Mouse (Mus musculus) megakaryocyte, embryonic 14.5 days (primary cell): ENCODE results near the gene Asic2. TPM values are rescaled to one million over a fixed set of nuclear protein-coding genes. Genes with fewer than 3 reads are reported as not detected.

Source experiments
- H3K27me3 ChIP-seq: replicated peaks from 2 replicates; pipeline ENCODE3; 2012; ENCODE audit warnings: inconsistent platforms
- H3K36me3 ChIP-seq: replicated peaks from 2 replicates; pipeline ENCODE3; 2012; ENCODE audit warnings: low read length, inconsistent platforms, mixed read lengths
- H3K4me1 ChIP-seq: 2 replicates; pipeline ENCODE4 v1.6.1; 2012; ENCODE audit warnings: inconsistent platforms
- H3K4me3 ChIP-seq: replicated peaks from 2 replicates; pipeline ENCODE3; 2012; ENCODE audit warnings: moderate library complexity, mild to moderate bottlenecking, inconsistent platforms
- H3K9me3 ChIP-seq: 2 replicates; pipeline ENCODE4 v1.6.1; 2012; ENCODE audit warnings: inconsistent platforms
- FLI1 ChIP-seq: IDR thresholded peaks from 2 replicates; pipeline ENCODE4 v1.6.1; 2012; ENCODE audit warnings: low read length, inconsistent platforms, mixed read lengths
- GATA1 ChIP-seq: IDR thresholded peaks from 3 replicates; pipeline ENCODE4 v1.6.1; 2012; ENCODE audit warnings: mixed read lengths, low read length, inconsistent platforms, borderline replicate concordance
- polyA plus RNA-seq: library from polyadenylated mRNA; stranded (reverse); fragments of >175 nt; gene quantifications from 2 replicates; pipeline ENCODE4 v1.2.3, GENCODE M21; 2012; ENCODE audit warnings: low replicate concordance; ENCODE audit not compliant: insufficient read depth

The Asic2 gene
- polyA plus RNA-seq, 1 experiment = 0.04 TPM

DNA sequence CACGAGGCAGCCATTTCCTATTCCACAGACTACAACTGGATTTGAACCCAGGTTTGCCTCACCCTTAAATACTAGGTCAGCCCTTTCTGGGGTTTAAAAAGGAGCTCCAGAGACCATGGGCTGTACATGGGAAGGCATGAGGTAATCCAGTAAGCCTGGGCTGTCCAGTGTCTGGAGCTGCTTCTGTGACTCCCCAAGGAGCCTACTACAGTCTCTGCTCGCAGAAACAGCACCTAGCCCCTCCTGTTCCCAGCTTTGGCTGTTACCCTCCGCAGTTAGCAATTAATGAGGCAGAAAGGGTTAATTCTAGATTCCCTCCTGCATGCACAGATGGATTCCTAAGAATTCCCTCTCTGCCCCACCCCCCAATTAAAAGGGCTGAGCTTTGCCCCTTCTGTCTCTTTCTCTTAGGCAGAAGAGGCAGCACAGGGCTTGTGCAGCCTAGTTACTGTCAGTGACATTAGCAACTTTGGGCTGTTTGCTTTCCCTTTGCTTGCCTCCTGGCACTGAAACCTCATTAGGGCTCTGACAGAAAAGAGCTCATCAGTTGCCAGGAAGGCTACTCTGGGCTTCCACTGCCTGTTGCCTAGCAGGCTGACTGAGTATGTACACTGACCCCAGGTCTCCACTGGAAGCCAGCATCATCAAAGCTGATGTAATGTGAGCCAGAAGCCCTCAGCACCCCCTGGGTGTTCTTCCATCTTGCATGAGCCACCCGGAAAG lies 107.8 kb downstream of the Asic2 start, which contains the start of gene 5530401A14Rik:
Gene 5530401A14Rik (plus strand): TSS at position 424 of the 723 bp plus-strand sequence.
- Histone ChIP-seq H3K27me3 (peaks cover 2% of the 10 kb centered on the region), H3K9me3 (no peaks in the 10 kb centered on the region)

DNA sequence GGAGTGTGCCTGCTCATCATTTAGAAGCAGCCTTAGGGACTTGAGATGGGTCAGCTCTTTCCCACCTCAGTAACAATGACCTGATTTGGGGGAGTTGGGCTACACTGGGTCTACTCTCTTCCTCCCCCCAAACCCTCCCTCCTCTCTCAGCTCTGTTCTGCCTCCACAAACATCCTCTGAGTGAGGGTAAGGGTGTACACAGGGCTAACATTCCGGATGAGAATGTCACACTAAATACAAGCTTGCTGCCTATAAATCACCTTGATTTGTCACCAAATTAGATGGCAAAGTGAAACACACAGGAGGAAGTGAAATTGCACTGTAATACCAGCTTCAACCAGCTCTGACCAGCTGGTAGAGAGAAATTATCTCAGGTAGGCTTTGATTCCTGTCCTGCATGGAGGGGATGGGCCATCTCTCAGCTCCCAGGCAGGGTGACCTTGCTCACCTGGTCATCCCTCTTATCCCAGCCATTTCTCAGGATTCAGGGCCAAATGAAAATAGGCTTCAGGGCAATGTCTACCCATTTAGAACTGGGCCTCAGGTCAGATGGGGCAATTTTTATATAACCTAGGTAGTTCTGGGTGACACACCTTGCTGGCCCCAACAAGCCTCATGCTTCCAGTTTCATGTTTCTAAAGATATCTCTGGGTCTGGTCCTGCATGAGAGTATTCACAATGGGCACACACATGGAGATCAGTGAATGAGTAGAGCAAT lies 120.3 kb downstream of the Asic2 start:
- Histone ChIP-seq H3K9me3 (0 out of 2 replicates have a peak, but pooled peaks cover 2% of the 10 kb centered on the region), H3K36me3 (no peaks in the 10 kb centered on the region), H3K4me1 (no peaks in the 10 kb centered on the region), H3K27me3 (no peaks in the 10 kb centered on the region), H3K4me3 (no peak overlapping the region)
- TF ChIP-seq FLI1 (no peak), GATA1 (no peak)

More for the DNA sequence above, 107.8 kb downstream of the Asic2 start, which contains the start of gene 5530401A14Rik:
- H3K4me1 ChIP-seq = 0 out of 2 replicates have a peak, but pooled peaks cover 3% of the 10 kb centered on the region
- H3K36me3 ChIP-seq = no peaks in the 10 kb centered on the region
- TF ChIP-seq GATA1 (no peak), FLI1 (no peak)
- H3K4me3 ChIP-seq = no peak within 1 kb of the TSS

DNA sequence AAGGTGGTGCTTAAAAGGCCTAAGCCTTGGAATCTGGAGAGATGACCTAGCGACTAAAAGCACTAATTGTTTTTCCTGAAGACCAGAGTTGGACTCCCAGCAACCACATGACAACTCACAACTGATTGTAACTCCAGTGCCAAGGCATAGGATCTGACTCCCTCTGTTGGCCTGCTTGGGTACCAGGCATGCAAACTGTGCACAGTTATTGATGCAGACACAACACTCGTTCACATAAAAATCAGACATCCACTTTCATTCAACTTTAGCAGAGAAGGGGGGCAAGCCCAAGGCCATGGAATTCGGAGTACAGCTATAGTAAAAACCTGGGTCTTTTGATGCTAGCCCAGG lies 122.6 kb downstream of the Asic2 start:
- no peaks in the 10 kb centered on the region for H3K27me3 ChIP-seq
- 0 out of 2 replicates have a peak, but pooled peaks cover 2% of the 10 kb centered on the region for H3K9me3 ChIP-seq
- no peaks in the 10 kb centered on the region for H3K36me3 ChIP-seq
- H3K4me1 ChIP-seq = no peaks in the 10 kb centered on the region
- H3K4me3 ChIP-seq = no peak overlapping the region
- no peak for TF ChIP-seq FLI1
- no peak for TF ChIP-seq GATA1

DNA sequence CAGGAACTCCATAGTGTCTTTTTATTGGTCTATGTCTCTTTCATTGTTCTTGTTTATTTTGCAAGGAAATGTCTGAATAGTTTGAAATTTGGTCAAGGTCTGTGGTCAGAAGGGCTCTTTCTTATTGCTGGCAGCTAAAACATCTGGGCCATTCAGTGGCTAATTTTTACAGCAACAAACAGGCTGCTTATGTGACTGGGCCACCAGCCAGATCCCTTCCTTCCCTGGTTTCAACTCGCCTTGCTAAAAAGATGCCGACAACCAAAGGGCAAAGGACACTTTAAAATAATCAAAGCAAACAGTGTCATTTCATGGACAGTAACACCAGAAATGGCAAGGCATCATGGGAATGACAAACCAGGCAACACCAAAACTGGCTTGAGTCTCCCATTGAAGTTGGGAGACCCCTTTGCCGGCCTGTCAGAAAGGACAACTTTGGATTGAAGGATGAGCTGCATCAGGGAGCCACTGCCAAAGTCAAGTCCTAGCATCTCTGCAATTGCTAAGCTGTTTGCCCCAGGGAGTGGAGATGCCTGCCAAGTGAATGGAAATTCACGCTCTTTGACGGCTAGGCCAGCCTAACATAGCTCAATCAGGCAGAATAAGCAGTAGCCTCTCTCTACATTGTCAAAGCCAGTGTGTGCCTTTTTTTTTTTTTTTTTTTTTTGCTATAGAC lies 123.1 kb downstream of the Asic2 start:
- TF ChIP-seq FLI1 (no peak), GATA1 (no peak)
- no peaks in the 10 kb centered on the region for H3K27me3 ChIP-seq

DNA sequence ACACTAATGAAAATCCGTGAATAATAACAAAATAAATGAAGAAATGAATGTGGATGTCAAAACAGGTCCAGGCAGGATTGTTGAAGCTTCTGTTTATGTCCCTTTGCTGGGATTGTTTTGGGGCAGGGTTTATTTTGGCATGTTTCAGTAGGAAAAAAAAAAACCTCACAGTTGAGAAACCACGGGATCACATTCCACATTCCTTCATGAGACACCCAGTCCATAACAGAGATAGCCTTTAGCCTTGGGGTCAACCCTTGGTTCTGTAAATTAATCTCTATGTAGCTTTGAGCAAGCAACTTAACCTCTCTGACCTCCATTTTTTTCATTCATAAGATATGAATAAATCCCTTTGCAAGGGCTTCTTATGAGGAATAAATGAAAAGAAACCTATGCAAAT lies 127.3 kb downstream of the Asic2 start:
- Histone ChIP-seq H3K36me3 (no peaks in the 10 kb centered on the region), H3K4me1 (no peaks in the 10 kb centered on the region), H3K9me3 (no peaks in the 10 kb centered on the region), H3K4me3 (no peak overlapping the region), H3K27me3 (no peaks in the 10 kb centered on the region)
- TF ChIP-seq GATA1 = no peak

More for the DNA sequence above, 123.1 kb downstream of the Asic2 start:
- Histone ChIP-seq H3K9me3 (0 out of 2 replicates have a peak, but pooled peaks cover 2% of the 10 kb centered on the region), H3K4me1 (no peaks in the 10 kb centered on the region), H3K36me3 (no peaks in the 10 kb centered on the region), H3K4me3 (no peak overlapping the region)

DNA sequence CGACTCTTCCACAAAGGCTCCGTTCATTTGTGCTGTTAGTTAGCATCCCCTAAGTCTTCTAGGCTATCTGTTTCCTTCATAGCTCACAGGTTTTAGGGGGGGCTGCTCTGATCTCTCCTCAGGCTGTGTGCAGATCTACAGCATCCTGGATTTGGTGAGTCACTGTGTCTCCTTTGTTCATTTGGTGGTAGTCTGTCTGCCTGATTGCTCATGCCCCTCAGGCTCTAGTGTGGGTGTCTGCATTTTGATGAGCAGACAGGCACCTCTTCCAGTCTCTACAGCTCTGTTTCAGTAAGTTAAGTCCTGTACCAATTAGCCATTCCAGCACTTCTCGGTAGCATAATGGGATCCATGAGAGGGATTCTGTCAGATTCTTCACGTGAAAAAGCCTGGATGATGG lies 129.8 kb downstream of the Asic2 start:
- H3K27me3 ChIP-seq = no peaks in the 10 kb centered on the region
- no peaks in the 10 kb centered on the region for H3K36me3 ChIP-seq
- TF ChIP-seq FLI1 (no peak), GATA1 (no peak)
- no peak overlapping the region for H3K4me3 ChIP-seq
- H3K4me1 ChIP-seq = no peaks in the 10 kb centered on the region
- no peaks in the 10 kb centered on the region for H3K9me3 ChIP-seq

DNA sequence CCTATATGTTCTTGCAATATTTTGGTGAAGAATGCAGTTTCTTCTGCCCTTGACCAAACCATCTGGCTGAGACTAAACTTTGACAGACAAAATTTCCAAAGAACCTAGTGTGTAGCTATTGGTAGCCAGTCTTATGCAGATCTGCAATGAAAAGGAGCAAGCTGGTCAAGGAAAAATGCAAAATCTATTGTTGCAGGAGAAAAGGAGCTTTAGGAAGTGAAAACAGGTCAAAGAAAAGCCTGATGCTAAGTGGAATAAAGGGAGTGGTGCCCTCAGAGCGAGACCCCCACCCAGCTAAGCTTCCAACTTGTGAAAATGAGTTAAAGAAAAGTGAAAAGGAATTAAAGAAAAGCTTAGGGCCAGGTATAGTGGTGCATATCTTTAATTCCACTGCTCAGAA lies 135.9 kb downstream of the Asic2 start:
- H3K4me1 ChIP-seq = no peaks in the 10 kb centered on the region
- H3K36me3 ChIP-seq = no peaks in the 10 kb centered on the region
- peaks cover under 1% of the 10 kb centered on the region; the same call in 1 of the 2 replicates for H3K9me3 ChIP-seq
- no peaks in the 10 kb centered on the region for H3K27me3 ChIP-seq
- TF ChIP-seq GATA1 (no peak), FLI1 (no peak)
- H3K4me3 ChIP-seq = no peak overlapping the region

DNA sequence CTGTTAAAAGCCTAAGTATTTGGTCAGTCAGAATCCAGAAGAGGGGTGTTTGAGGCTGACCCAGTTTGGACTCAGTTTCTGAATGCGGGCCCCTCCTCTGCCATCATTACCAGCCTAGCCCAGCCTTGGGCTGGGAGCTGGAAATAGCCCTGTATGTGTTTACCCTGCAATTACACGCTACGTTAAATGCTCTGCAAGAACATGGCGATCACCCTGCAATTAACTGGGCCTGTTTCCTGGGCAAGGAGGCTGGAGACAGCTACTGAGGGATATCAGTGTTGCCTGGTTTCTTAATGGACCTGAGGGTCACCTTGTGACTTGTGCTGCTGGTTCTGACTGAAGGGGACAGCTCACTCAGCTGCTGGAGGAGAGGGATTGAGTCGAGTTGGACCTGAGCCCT lies 151.7 kb downstream of the Asic2 start:
- no peaks in the 10 kb centered on the region for H3K4me1 ChIP-seq
- H3K4me3 ChIP-seq = no peak overlapping the region
- TF ChIP-seq FLI1 (no peak), GATA1 (no peak)
- H3K27me3 ChIP-seq = no peaks in the 10 kb centered on the region
- peaks cover 6% of the 10 kb centered on the region; the same call in 1 of the 2 replicates for H3K9me3 ChIP-seq
- no peaks in the 10 kb centered on the region for H3K36me3 ChIP-seq

DNA sequence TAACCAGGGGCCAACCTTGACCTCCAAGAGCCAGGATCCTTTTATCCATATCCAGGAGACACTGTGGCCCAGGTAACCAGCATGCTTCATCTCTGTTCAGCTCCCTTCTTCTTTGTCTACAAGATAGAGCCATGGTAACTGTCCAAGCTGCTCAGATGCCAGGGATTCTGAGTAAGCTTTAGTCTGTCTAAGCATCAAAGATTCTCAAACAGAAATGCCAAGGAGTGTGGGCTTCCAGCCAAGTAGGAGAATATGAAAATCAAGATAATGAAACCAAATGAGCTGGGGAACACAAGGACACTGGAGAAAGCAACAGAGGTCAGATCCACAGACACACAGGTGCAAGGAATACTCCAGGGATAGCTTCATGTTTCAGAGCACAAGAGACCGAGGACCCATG lies 153.4 kb downstream of the Asic2 start:
- no peak for TF ChIP-seq GATA1
- TF ChIP-seq FLI1 = no peak

More for the DNA sequence above, 153.4 kb downstream of the Asic2 start:
- Histone ChIP-seq H3K4me3 (no peak overlapping the region), H3K4me1 (no peaks in the 10 kb centered on the region), H3K27me3 (no peaks in the 10 kb centered on the region), H3K36me3 (no peaks in the 10 kb centered on the region), H3K9me3 (peaks cover 21% of the 10 kb centered on the region)
